Mouse (Mus musculus): Measurements from ENCODE around the gene Pigk.

- TF ChIP-seq EP300 (IDR thresholded peaks at IDR 0.05; ENCODE audit: insufficient read depth, low read depth, low read length) (no peak), CTCF (IDR thresholded peaks at IDR 0.05) (no peak)
Observed at GRCm38 (mm10) chr3:152688532-152688931, 25.4 kb upstream of the Pigk start.

All from heart, adult 2 months (tissue).